Mouse (Mus musculus): ENCODE measurements at regions not wholly inside any gene's neighbourhood (a gene's known extent, or its start where the extent isn't known, plus 50 kb on each side); places are given as distances from the start of the nearest gene placed in this dataset.

DNA sequence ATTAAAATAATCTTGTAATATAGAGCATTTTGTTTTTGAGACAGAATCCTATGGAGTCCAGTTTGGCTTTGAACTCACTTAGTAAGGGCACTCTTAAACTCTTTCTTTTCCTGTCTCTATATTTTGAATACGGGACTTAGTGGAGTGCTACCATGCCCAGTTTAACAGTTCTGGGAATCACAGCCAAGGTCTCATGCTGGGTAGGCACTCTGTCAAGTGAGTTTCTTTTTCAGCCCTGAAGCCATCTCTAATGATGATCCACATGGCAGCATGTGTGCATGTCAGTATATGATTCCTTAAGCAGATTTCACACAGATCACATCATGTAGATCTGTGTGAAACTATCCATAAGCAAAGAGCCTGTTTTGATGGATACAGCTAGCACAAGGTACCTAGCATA, 113.6 kb upstream of the Rnd3 start:
- H3K27me3 ChIP-seq (ENCODE audit: insufficient read depth, low read length) = no peaks in the 10 kb centered on the region
- H3K9me3 ChIP-seq (ENCODE audit: low read length) = no peaks in the 10 kb centered on the region
- no peak for DNase-seq
- H3K4me1 ChIP-seq (ENCODE audit: insufficient read depth) = no peaks in the 10 kb centered on the region
- WGBS (ENCODE audit: insufficient replicate concordance) = 90% methylated on average over 1 of the region's 1 CpGs
- H3K9ac ChIP-seq (replicated peaks) = no peak overlapping the region
- no peak overlapping the region for H3K27ac ChIP-seq (ENCODE audit: low read depth)
- no peak for ATAC-seq
- no peak overlapping the region for H3K4me2 ChIP-seq (ENCODE audit: low read depth, low read length)
- H3K4me3 ChIP-seq (ENCODE audit: low read depth, low read length) = no peak overlapping the region
- no peak for TF ChIP-seq EP300 (IDR thresholded peaks at IDR 0.05; ENCODE audit: low read depth)
- no peak for TF ChIP-seq CTCF (IDR thresholded peaks at IDR 0.05; ENCODE audit: low read depth)
- no peaks in the 10 kb centered on the region for H3K36me3 ChIP-seq (replicated peaks; ENCODE audit: insufficient read depth, low read length)

GRCm38 (mm10) chr2:51250798-51251197, 101.9 kb upstream of the Rnd3 start:
- 84% methylated on average over 6 of the region's 6 CpGs for WGBS (ENCODE audit: insufficient replicate concordance)
- TF ChIP-seq EP300 (IDR thresholded peaks at IDR 0.05; ENCODE audit: low read depth) (no peak), CTCF (IDR thresholded peaks at IDR 0.05; ENCODE audit: low read depth) (no peak)
- ATAC-seq = no peak

GRCm38 (mm10) chr2:51241573-51241972, 92.7 kb upstream of the Rnd3 start:
- TF ChIP-seq CTCF (IDR thresholded peaks at IDR 0.05; ENCODE audit: low read depth) (no peak), EP300 (IDR thresholded peaks at IDR 0.05; ENCODE audit: low read depth) (no peak)
- no peak for ATAC-seq
- no peak overlapping the region for H3K9ac ChIP-seq (replicated peaks)
- 66% methylated on average over 5 of the region's 5 CpGs for WGBS (ENCODE audit: insufficient replicate concordance)
- DNase-seq = no peak
- no peak overlapping the region for H3K4me2 ChIP-seq (ENCODE audit: low read depth, low read length)
- H3K27me3 ChIP-seq (ENCODE audit: insufficient read depth, low read length) = no peaks in the 10 kb centered on the region
- H3K4me3 ChIP-seq (ENCODE audit: low read depth, low read length) = no peak overlapping the region
- H3K27ac ChIP-seq (ENCODE audit: low read depth) = no peak overlapping the region
- no peaks in the 10 kb centered on the region for H3K36me3 ChIP-seq (replicated peaks; ENCODE audit: insufficient read depth, low read length)
- H3K9me3 ChIP-seq (ENCODE audit: low read length) = no peaks in the 10 kb centered on the region
- H3K4me1 ChIP-seq (ENCODE audit: insufficient read depth) = no peaks in the 10 kb centered on the region

More at GRCm38 (mm10) chr2:51250798-51251197, 101.9 kb upstream of the Rnd3 start:
- H3K27me3 ChIP-seq (ENCODE audit: insufficient read depth, low read length) = no peaks in the 10 kb centered on the region
- H3K27ac ChIP-seq (ENCODE audit: low read depth) = no peak overlapping the region
- no peak overlapping the region for H3K9ac ChIP-seq (replicated peaks)
- H3K9me3 ChIP-seq (ENCODE audit: low read length) = no peaks in the 10 kb centered on the region
- H3K4me2 ChIP-seq (ENCODE audit: low read depth, low read length) = no peak overlapping the region
- H3K4me3 ChIP-seq (ENCODE audit: low read depth, low read length) = no peak overlapping the region
- no peaks in the 10 kb centered on the region for H3K4me1 ChIP-seq (ENCODE audit: insufficient read depth)
- H3K36me3 ChIP-seq (replicated peaks; ENCODE audit: insufficient read depth, low read length) = no peaks in the 10 kb centered on the region
- DNase-seq = no peak

DNA sequence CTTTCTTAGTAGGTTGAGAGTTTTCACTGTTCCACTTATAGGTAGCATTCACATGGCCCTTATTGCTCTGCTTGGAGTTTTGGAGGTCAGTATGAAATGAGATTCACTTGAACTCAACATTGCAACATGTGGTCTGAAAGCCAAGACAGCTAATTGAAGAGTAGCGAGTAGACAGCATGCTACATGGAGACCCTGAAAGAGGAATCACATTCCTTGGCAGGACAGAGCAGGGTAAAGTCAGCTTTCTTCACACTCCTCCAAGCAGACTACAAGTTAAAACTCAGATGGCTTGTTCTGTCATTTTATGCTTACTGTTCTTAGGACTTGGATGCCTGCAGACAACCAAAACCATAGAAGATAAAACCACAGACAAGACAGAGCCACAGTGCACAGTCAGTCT, 91.1 kb upstream of the Rnd3 start:
- H3K36me3 ChIP-seq (replicated peaks; ENCODE audit: insufficient read depth, low read length) = no peaks in the 10 kb centered on the region
- H3K9ac ChIP-seq (replicated peaks) = no peak overlapping the region
- no peaks in the 10 kb centered on the region for H3K27me3 ChIP-seq (ENCODE audit: insufficient read depth, low read length)
- TF ChIP-seq CTCF (IDR thresholded peaks at IDR 0.05; ENCODE audit: low read depth) (no peak), EP300 (IDR thresholded peaks at IDR 0.05; ENCODE audit: low read depth) (no peak)
- no peak overlapping the region for H3K27ac ChIP-seq (ENCODE audit: low read depth)
- no peak overlapping the region for H3K4me2 ChIP-seq (ENCODE audit: low read depth, low read length)
- no peak overlapping the region for H3K4me3 ChIP-seq (ENCODE audit: low read depth, low read length)
- DNase-seq (no peak), ATAC-seq (no peak)
- no peaks in the 10 kb centered on the region for H3K9me3 ChIP-seq (ENCODE audit: low read length)
- 71% methylated on average over 1 of the region's 1 CpGs for whole genome bisulfite sequencing (ENCODE audit: insufficient replicate concordance)
- H3K4me1 ChIP-seq (ENCODE audit: insufficient read depth) = no peaks in the 10 kb centered on the region

- Histone ChIP-seq H3K4me1 (ENCODE audit: insufficient read depth) (no peaks in the 10 kb centered on the region), H3K36me3 (replicated peaks; ENCODE audit: insufficient read depth, low read length) (no peaks in the 10 kb centered on the region), H3K27me3 (ENCODE audit: insufficient read depth, low read length) (no peaks in the 10 kb centered on the region), H3K4me2 (ENCODE audit: low read depth, low read length) (no peak overlapping the region), H3K27ac (ENCODE audit: low read depth) (no peak overlapping the region), H3K4me3 (ENCODE audit: low read depth, low read length) (no peak overlapping the region), H3K9me3 (ENCODE audit: low read length) (no peaks in the 10 kb centered on the region), H3K9ac (replicated peaks) (no peak overlapping the region)
- DNase-seq (no peak), ATAC-seq (no peak)
- WGBS (ENCODE audit: insufficient replicate concordance) = 47% methylated on average over 4 of the region's 4 CpGs
- TF ChIP-seq EP300 (IDR thresholded peaks at IDR 0.05; ENCODE audit: low read depth) = no peak
- no peak for TF ChIP-seq CTCF (IDR thresholded peaks at IDR 0.05; ENCODE audit: low read depth)
Measured at GRCm38 (mm10) chr2:51238992-51239391, 90.1 kb upstream of the Rnd3 start.

DNA sequence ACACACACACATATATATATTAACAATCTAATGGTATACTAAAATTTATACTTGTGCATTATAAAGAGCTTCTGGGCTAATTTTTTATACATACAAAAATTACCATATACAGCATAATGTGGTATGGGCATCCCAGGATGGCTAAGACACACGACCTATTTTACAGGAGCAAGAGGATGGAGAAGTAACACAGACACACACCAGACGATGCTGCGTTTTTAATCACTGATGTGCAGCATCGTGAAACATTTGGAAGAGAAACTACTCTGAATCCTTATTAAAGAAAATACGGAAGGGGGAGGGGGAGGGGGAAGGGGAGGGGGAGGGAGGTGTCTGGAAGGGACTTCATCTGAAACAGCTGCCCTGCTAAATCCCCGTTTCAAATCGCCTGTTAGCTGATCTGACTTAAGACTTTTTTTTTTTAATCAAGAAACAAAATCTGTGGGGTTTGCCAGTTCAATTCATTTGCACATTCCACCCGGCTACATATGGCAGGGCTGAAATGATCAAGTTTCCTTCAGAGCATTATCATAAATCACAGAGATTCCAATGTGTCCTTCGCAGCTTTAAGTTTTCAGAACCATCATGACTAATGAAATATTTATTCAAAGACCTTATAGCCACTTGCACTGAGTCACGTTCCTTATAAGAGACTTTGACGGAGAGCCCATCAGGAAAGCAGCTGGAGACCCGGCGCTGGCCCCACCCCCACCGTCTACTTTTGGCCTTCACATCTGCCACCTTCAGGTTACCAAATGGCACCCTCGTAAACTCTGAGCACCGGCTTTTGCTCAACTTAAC, 89.4 kb upstream of the Rnd3 start:
- no peak overlapping the region for H3K4me2 ChIP-seq (ENCODE audit: low read depth, low read length)
- DNase-seq = no peak

More for the DNA sequence above, 89.4 kb upstream of the Rnd3 start:
- Histone ChIP-seq H3K27me3 (ENCODE audit: insufficient read depth, low read length) (no peaks in the 10 kb centered on the region), H3K9ac (replicated peaks) (no peak overlapping the region), H3K36me3 (replicated peaks; ENCODE audit: insufficient read depth, low read length) (no peaks in the 10 kb centered on the region), H3K4me1 (ENCODE audit: insufficient read depth) (no peaks in the 10 kb centered on the region), H3K9me3 (ENCODE audit: low read length) (no peaks in the 10 kb centered on the region), H3K27ac (ENCODE audit: low read depth) (no peak overlapping the region), H3K4me3 (ENCODE audit: low read depth, low read length) (no peak overlapping the region)
- ATAC-seq = no peak
- 24% methylated on average over 16 of the region's 16 CpGs for WGBS (ENCODE audit: insufficient replicate concordance)
- no peak for TF ChIP-seq CTCF (IDR thresholded peaks at IDR 0.05; ENCODE audit: low read depth)
- no peak for TF ChIP-seq EP300 (IDR thresholded peaks at IDR 0.05; ENCODE audit: low read depth)

Data from liver, postnatal 0 days (tissue).